In genomic region chr1:72014580-72014979, GRCm38 (mm10) we compare ENCODE assay signal across 15 mouse cellular contexts.
A peak's percentile ranks its signal among the peaks of the same experiment; 100 is the strongest.
DNase-seq lines count a peak whose midpoint lies in the region; ATAC-seq lines count a peak whose summit lies in the region.
"Had no signal": no experiment of that assay in that cellular context is flagged by ENCODE, and none has a peak within 500 bp of the region (broad histone marks: within the 10 kb centered on the region; RNA-seq: fewer than 3 reads in every experiment).

No protein-coding gene starts in this region.

- 86% methylated on average over 2 of the region's 2 CpGs for WGBS in neural tube, embryonic 15.5 days
- WGBS in heart, embryonic 16.5 days = 18% methylated on average over 2 of the region's 2 CpGs
- 33% methylated on average over 2 of the region's 2 CpGs for WGBS in kidney, embryonic 16.5 days
- WGBS in stomach, embryonic 14.5 days = 52% methylated on average over 2 of the region's 2 CpGs

- no peak overlapping the region for H3K4me3 ChIP-seq in neural tube, embryonic 15.5 days (replicated peaks)
- no peak overlapping the region for H3K4me3 ChIP-seq in heart, embryonic 16.5 days (ENCODE audit: low read length)
- no peak overlapping the region for H3K4me3 ChIP-seq in kidney, embryonic 16.5 days (ENCODE audit: low read length)
- no peak overlapping the region for H3K4me3 ChIP-seq in stomach, embryonic 14.5 days (ENCODE audit: low read depth, low read length)
- H3K4me3 ChIP-seq: megakaryocyte, embryonic 14.5 days; neural tube, embryonic 12.5 days had no signal

- intact Hi-C loops in left cerebral cortex, postnatal 14 days (cut with DNase I) = no loop called here

- H3K4me1 ChIP-seq in neural tube, embryonic 15.5 days = peaks cover 5% of the 10 kb centered on the region; the same call in 1 of the 2 replicates
- H3K4me1 ChIP-seq in heart, embryonic 16.5 days (ENCODE audit: control insufficient read depth, insufficient read depth, low read length) = peaks cover 12% of the 10 kb centered on the region
- peaks cover 12% of the 10 kb centered on the region; the same call in 1 of the 2 replicates for H3K4me1 ChIP-seq in kidney, embryonic 16.5 days (ENCODE audit: insufficient read depth, low read length)
- H3K4me1 ChIP-seq in stomach, embryonic 14.5 days (ENCODE audit: control insufficient read depth, insufficient read depth, low read length) = peaks cover 1% of the 10 kb centered on the region; the same call in 1 of the 2 replicates
- H3K4me1 ChIP-seq: neural tube, embryonic 12.5 days had no signal

- no peaks in the 10 kb centered on the region for H3K36me3 ChIP-seq in neural tube, embryonic 15.5 days
- no peaks in the 10 kb centered on the region for H3K36me3 ChIP-seq in heart, embryonic 16.5 days (ENCODE audit: control insufficient read depth, insufficient read depth)
- no peaks in the 10 kb centered on the region for H3K36me3 ChIP-seq in kidney, embryonic 16.5 days (ENCODE audit: insufficient read depth, low read length)
- H3K36me3 ChIP-seq in stomach, embryonic 14.5 days (ENCODE audit: control insufficient read depth, insufficient read depth, low read length) = no peaks in the 10 kb centered on the region
- H3K36me3 ChIP-seq: neural tube, embryonic 12.5 days had no signal

- no peak for ATAC-seq in neural tube, embryonic 15.5 days (ENCODE audit: low FRiP score)
- ATAC-seq in heart, embryonic 16.5 days (replicated peaks; ENCODE audit: extremely low read depth, insufficient read depth, low FRiP score) = peak; percentile 56
- peak; percentile 30; the same call in 1 of the 2 replicates for ATAC-seq in kidney, embryonic 16.5 days (ENCODE audit: low FRiP score, low TSS enrichment)
- no peak for ATAC-seq in stomach, embryonic 14.5 days (ENCODE audit: insufficient number of reproducible peaks, insufficient read depth, low FRiP score, low read depth)
- ATAC-seq: intestine, embryonic 16.5 days had no signal

- DNase-seq in neural tube, embryonic 10.5 days (ENCODE audit: extremely low spot score, low spot score) = no peak
- DNase-seq in natural killer cell, adult 2 months (ENCODE audit: low spot score in 2 of 2) = no peak
- DNase-seq in spleen, postnatal 36 days (ENCODE audit: low spot score in 2 of 2) = no peak
- no peak for DNase-seq in left cerebral cortex, postnatal 14 days (ENCODE audit: low spot score in 2 of 2)
- DNase-seq: cerebellum, adult 18-20 months; left cerebral cortex, postnatal 4 days; right cerebral cortex, postnatal 4 days; thymus, adult 18-20 months had no signal

- H3K4me2 ChIP-seq in neural tube, embryonic 15.5 days = no peak overlapping the region
- H3K4me2 ChIP-seq in heart, embryonic 16.5 days (ENCODE audit: low read depth, low read length) = no peak overlapping the region
- H3K4me2 ChIP-seq in kidney, embryonic 16.5 days (replicated peaks; ENCODE audit: low read depth, low read length) = no peak overlapping the region
- no peak overlapping the region for H3K4me2 ChIP-seq in stomach, embryonic 14.5 days (replicated peaks; ENCODE audit: low read depth, low read length)
- H3K4me2 ChIP-seq: neural tube, embryonic 12.5 days had no signal

- no peaks in the 10 kb centered on the region for H3K27me3 ChIP-seq in neural tube, embryonic 15.5 days (replicated peaks)
- H3K27me3 ChIP-seq in heart, embryonic 16.5 days (ENCODE audit: control insufficient read depth, insufficient read depth, low read length) = no peaks in the 10 kb centered on the region
- H3K27me3 ChIP-seq in kidney, embryonic 16.5 days (ENCODE audit: insufficient read depth, low read length) = no peaks in the 10 kb centered on the region
- H3K27me3 ChIP-seq in stomach, embryonic 14.5 days (ENCODE audit: control insufficient read depth, insufficient read depth, low read length) = no peaks in the 10 kb centered on the region
- H3K27me3 ChIP-seq: megakaryocyte, embryonic 14.5 days; neural tube, embryonic 12.5 days had no signal

- 0 out of 2 replicates have a peak overlapping the region, but pooled peaks have one; percentile 23 for H3K27ac ChIP-seq in neural tube, embryonic 15.5 days (replicated peaks)
- H3K27ac ChIP-seq in heart, embryonic 16.5 days (ENCODE audit: low read length) = peak overlapping the region; percentile 40
- peak overlapping the region; percentile 65; the same call in 1 of the 2 replicates for H3K27ac ChIP-seq in kidney, embryonic 16.5 days (ENCODE audit: low read length)
- H3K27ac ChIP-seq in stomach, embryonic 14.5 days (ENCODE audit: low read length) = peak overlapping the region; percentile 1; the same call in 1 of the 2 replicates
- H3K27ac ChIP-seq: neural tube, embryonic 12.5 days had no signal

- no peak overlapping the region for H3K9ac ChIP-seq in neural tube, embryonic 15.5 days (replicated peaks)
- H3K9ac ChIP-seq in heart, embryonic 16.5 days (ENCODE audit: low read length) = no peak overlapping the region
- no peak overlapping the region for H3K9ac ChIP-seq in kidney, embryonic 16.5 days (replicated peaks; ENCODE audit: low read length)
- no peak overlapping the region for H3K9ac ChIP-seq in stomach, embryonic 14.5 days (replicated peaks; ENCODE audit: low read depth, low read length)
- H3K9ac ChIP-seq: neural tube, embryonic 12.5 days had no signal

- no peaks in the 10 kb centered on the region for H3K9me3 ChIP-seq in neural tube, embryonic 15.5 days (replicated peaks)
- H3K9me3 ChIP-seq in heart, embryonic 16.5 days (replicated peaks; ENCODE audit: control insufficient read depth, low read length) = no peaks in the 10 kb centered on the region
- H3K9me3 ChIP-seq in kidney, embryonic 16.5 days (ENCODE audit: low read length) = no peaks in the 10 kb centered on the region
- H3K9me3 ChIP-seq in stomach, embryonic 14.5 days (ENCODE audit: control insufficient read depth, low read depth, low read length) = no peaks in the 10 kb centered on the region
- H3K9me3 ChIP-seq: megakaryocyte, embryonic 14.5 days; neural tube, embryonic 12.5 days had no signal

Comparison
In these comparisons a context has a peak if more than half of its experiments do, and no peak if none do; other contexts are left out.
1. ATAC-seq: peak in heart, embryonic 16.5 days (single experiment) and kidney, embryonic 16.5 days (single experiment); none in neural tube, embryonic 15.5 days (single experiment) and stomach, embryonic 14.5 days (single experiment).
2. H3K27ac ChIP-seq: peak in every context shown above with its lines; median percentile 65 in kidney, embryonic 16.5 days; 40 in heart, embryonic 16.5 days; 23 in neural tube, embryonic 15.5 days; 1 in stomach, embryonic 14.5 days.